Mouse (Mus musculus) thymus, adult 2 months (tissue): ENCODE measurements around the gene Cutc. TPM values are rescaled to one million over a fixed set of nuclear protein-coding genes. Genes with fewer than 3 reads are reported as not detected.

Experiments used
- DNase-seq: peaks from one replicate; pipeline ENCODE4 v3.0.0; 2021
- H3K27ac ChIP-seq: fragments of 200-500 bp; 2 replicates; pipeline ENCODE4 v1.5.1; 2012; ENCODE audit warnings: low read length, control low read depth; ENCODE audit not compliant: control insufficient read depth, insufficient read depth
- H3K27me3 ChIP-seq: fragments of 200-500 bp; 2 replicates; pipeline ENCODE4 v1.6.1; 2012; ENCODE audit warnings: mild to moderate bottlenecking, low read length, moderate library complexity, mixed read lengths; ENCODE audit not compliant: control insufficient read depth, insufficient read depth
- H3K36me3 ChIP-seq: fragments of 200-500 bp; 2 replicates; pipeline ENCODE4 v1.6.1; 2012; ENCODE audit warnings: mild to moderate bottlenecking, low read length, moderate library complexity; ENCODE audit not compliant: control insufficient read depth, insufficient read depth
- H3K4me1 ChIP-seq: fragments of 200-500 bp; replicated peaks from 2 replicates; pipeline ENCODE4 v1.6.1; 2012; ENCODE audit warnings: low read length; ENCODE audit not compliant: control insufficient read depth, insufficient read depth
- H3K4me3 ChIP-seq: fragments of 200-500 bp; 2 replicates; pipeline ENCODE4 v1.5.1; 2012; ENCODE audit warnings: mild to moderate bottlenecking, low read length, control low read depth, moderate library complexity; ENCODE audit not compliant: control insufficient read depth, insufficient read depth
- CTCF ChIP-seq: fragments of 200-500 bp; IDR thresholded peaks from 2 replicates; pipeline ENCODE4 v1.5.1; 2012; ENCODE audit warnings: mild to moderate bottlenecking, control low read depth, low read length, moderate library complexity, borderline replicate concordance; ENCODE audit not compliant: control insufficient read depth, poor library complexity, insufficient read depth; ENCODE audit errors: extremely low read depth
- POLR2A ChIP-seq: fragments of 200-500 bp; IDR thresholded peaks from 2 replicates; pipeline ENCODE4 v1.6.1; 2012; ENCODE audit warnings: mild to moderate bottlenecking, low read length, control low read depth, moderate library complexity; ENCODE audit not compliant: control insufficient read depth, poor library complexity, insufficient read depth; ENCODE audit errors: extremely low read depth
- WGBS: fragments of 180-500 bp; shearing (Covaris S2); methylation state at CpG from one replicate; pipeline ENCODE4 v1.1.7; 2018; 5-methylcytosine and 5-hydroxymethylcytosine counted together
- polyA plus RNA-seq: library from polyadenylated mRNA; depleted of rRNA; stranded (reverse); fragments of >200 nt; gene quantifications from 2 replicates; pipeline ENCODE4 v1.2.3, GENCODE M21; 2012; rRNA removed

Cutc gene
- polyA plus RNA-seq = 5.4 and 5.5 TPM in 2 replicates

DNA sequence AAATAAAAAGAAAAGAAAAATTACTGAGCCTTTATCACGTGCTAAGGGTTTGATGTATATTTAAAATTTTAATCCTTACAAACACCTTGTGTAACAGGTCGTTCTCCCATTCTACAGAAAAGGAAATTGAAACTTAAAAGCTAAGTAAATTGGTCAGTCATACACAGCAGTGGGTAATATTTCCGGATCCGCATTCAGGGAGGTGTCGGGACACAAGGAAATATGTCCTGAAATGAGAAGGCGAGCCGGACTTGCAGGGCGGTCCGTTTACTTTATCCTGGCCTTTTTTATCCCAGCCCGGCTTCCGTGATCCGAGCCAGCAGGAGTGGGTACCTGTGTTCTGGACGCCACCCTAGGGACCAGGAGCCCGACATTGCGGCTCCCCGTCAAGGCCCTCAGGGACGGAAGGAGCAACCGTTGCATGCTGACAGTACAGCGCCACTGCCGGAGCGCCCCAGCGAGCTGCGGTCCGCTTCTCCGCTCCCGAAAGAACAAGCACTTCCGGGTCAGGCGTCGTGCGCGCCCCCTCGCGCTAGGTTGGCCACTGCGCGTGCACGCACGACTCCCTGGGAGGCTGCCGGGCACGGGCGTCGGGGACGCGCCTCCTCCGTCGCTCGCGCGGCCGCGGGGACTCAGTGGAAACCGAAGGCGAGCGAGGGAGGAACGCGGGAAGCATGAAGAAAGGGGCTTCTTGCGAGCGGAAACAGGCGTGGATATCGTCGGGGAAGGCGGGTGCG is at the start of gene Cutc, which contains the start of gene Cox15:
Gene Cutc (plus strand): TSS at position 508 of the 737 bp plus-strand sequence.
Gene Cox15 (minus strand): TSS at position 512 of the 737 bp plus-strand sequence.
- under 1% methylated on average over 62 of the region's 62 CpGs for WGBS
- peak; percentile 97 for TF ChIP-seq POLR2A
- peak; percentile 66; the same call in 1 of the 2 replicates for TF ChIP-seq CTCF

DNA sequence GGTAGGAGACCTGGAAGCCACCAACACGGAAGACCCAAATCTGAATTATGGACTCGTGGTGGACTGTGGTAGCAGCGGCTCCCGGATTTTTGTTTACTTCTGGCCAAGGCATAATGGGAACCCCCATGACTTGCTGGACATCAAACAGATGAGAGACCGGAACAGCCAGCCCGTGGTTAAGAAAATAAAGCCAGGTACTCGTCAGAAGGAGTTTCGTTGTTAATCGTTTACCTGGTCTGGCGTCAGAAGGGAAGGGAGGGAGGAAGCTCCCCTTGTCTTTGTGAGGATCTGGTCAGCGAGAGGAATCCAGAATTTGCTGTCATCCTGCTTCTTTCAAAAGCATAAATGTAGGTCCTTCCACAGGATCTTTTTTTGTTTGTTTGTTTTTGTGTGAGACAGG is 48.6 kb upstream of the Cutc start:
- 96% methylated on average over 11 of the region's 11 CpGs for WGBS
- no peak overlapping the region for H3K4me3 ChIP-seq
- peaks cover 22% of the 10 kb centered on the region for H3K36me3 ChIP-seq
- TF ChIP-seq CTCF (no peak), POLR2A (no peak)
- no peak for DNase-seq
- H3K4me1 ChIP-seq = no peaks in the 10 kb centered on the region
- H3K27me3 ChIP-seq = no peaks in the 10 kb centered on the region
- no peak overlapping the region for H3K27ac ChIP-seq

More for the DNA sequence above, at the start of gene Cutc, which contains the start of gene Cox15:
- Histone ChIP-seq H3K4me3 (peak within 1 kb of the TSS; percentile 68), H3K36me3 (peaks cover 14% of the 10 kb centered on the region), H3K27me3 (no peaks in the 10 kb centered on the region), H3K27ac (peak within 1 kb of the TSS; percentile 91), H3K4me1 (peaks cover 3% of the 10 kb centered on the region; the same call in 1 of the 2 replicates)
- DNase-seq = peak; percentile 99

DNA sequence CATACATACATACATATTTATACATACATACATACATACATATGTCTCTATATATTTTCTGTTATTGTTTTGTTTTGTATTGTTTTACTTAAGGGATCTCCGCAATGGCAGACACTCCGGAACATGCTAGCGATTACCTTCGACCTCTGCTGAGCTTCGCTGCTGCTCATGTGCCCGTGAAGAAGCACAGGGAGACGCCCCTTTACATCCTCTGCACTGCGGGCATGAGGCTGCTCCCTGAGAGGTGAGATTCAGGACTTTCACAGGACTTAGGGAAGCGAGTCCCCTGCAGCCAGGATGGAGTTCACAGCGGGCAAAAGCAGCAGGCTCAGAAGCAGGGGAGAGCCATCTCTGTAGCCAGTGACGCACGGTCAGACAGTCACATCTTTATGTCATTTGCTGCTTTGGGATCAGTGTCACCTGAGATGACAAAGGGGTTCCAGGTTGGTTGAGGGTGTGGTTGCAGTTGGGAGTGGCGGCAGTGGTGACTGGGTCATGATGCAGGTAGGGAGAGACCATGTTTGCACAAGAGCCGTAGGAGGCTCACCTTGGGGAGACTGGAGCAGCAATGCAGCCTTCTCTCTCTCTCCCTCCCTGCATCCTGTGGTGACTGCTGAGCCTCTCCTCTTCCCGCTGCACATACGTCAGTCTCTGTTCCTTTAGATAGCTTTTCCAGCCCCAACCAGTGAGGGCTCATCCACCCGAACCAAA is 47.9 kb upstream of the Cutc start:
- H3K27ac ChIP-seq = no peak overlapping the region

DNA sequence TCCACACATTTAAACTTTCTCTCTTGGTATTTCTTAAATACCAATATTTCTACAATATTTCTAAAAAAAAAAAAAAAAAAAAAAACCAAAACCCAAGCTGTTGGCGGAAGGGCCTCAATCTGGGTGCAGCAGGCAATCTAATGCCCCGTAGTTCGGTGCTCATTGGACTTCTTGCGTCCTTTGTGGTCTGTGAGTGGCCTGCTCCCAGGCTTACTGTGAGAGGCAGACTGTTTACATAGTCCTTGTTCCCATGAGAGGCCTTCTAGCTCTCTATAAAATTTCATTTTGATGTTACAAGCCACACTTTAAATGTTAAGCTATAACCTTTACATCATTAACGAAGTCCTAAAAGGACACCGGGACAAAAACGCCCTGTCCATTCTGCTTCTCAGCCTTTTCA is 44.6 kb upstream of the Cutc start:
- Histone ChIP-seq H3K4me3 (no peak overlapping the region), H3K27ac (no peak overlapping the region), H3K27me3 (no peaks in the 10 kb centered on the region), H3K36me3 (peaks cover 22% of the 10 kb centered on the region), H3K4me1 (peaks cover 4% of the 10 kb centered on the region)
- no peak for DNase-seq
- no peak for TF ChIP-seq POLR2A
- TF ChIP-seq CTCF = no peak
- 97% methylated on average over 7 of the region's 7 CpGs for WGBS

More for the DNA sequence above, 47.9 kb upstream of the Cutc start:
- Histone ChIP-seq H3K36me3 (peaks cover 22% of the 10 kb centered on the region), H3K4me3 (no peak overlapping the region), H3K4me1 (no peaks in the 10 kb centered on the region), H3K27me3 (no peaks in the 10 kb centered on the region)
- TF ChIP-seq POLR2A = no peak
- no peak for TF ChIP-seq CTCF
- DNase-seq = no peak
- WGBS = 96% methylated on average over 17 of the region's 17 CpGs

DNA sequence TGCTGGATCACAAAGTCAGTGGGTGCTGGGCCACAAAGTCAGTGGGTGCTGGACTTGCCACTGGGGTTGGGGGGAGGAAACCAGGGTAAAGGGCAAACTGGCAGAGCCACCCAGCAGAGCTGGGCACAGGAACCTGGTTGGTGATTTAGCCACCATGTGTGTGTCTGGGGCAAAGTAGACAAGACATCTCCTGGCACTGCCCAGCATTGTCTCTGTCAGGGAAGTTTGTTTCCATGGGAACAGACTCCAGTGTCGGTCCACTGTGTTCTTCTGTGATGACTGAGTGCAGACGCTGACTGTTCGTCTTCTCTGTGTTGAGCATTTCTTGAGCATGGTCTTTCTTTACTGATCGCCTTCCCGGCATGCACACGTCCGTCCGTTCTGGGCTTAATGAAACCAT is 43.5 kb upstream of the Cutc start:
- Histone ChIP-seq H3K27ac (no peak overlapping the region), H3K27me3 (no peaks in the 10 kb centered on the region), H3K36me3 (peaks cover 17% of the 10 kb centered on the region), H3K4me3 (no peak overlapping the region), H3K4me1 (peaks cover 4% of the 10 kb centered on the region)
- TF ChIP-seq CTCF = no peak
- TF ChIP-seq POLR2A = no peak
- 94% methylated on average over 8 of the region's 8 CpGs for WGBS
- DNase-seq = no peak

DNA sequence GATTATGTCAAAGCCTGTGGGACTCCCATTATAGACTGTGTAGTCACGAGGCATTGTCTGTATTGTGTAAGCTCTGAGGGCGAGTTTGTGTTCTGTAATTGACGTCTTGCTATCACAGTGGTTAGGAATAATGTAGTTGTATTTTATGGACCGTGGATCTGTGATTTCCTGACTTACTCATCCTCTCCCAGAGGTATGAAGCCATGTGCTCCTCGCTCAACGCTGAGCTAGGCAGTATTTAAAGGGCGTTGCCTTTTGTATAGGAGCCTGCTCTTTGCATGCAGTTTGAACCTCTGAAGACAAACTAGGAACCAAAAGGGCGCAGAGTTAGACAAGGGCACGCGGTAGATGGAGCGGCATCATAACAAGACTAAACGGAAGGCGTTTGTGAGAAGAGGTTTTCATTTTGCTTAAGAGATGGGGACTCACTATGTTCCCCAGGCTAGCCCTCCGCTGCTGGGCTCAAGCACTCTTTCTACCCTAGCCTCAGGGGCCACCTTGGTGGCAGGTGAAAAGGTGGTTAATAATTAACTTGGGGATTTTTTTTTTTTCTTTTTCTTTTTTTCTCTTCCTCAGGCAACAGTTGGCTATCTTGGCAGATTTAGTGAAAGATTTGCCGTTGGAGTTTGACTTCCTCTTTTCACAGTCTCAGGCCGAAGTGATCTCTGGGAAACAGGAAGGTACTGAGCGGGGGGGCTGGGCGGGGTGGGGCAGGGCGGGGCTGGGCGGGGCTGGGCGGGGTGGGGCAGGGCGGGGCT is 41.5 kb upstream of the Cutc start:
- peak; percentile 34 for DNase-seq
- H3K27ac ChIP-seq = peak overlapping the region; percentile 97
- no peaks in the 10 kb centered on the region for H3K36me3 ChIP-seq
- TF ChIP-seq POLR2A (no peak), CTCF (no peak)
- H3K4me1 ChIP-seq = peaks cover 4% of the 10 kb centered on the region
- H3K4me3 ChIP-seq = peak overlapping the region; percentile 24
- WGBS = 22% methylated on average over 22 of the region's 22 CpGs
- H3K27me3 ChIP-seq = no peaks in the 10 kb centered on the region
